Mouse (Mus musculus): ENCODE data around the gene Notch1. TPM values are rescaled to one million over a fixed set of nuclear protein-coding genes. Genes with fewer than 3 reads are reported as not detected.

Notch1 gene
- polyA plus RNA-seq, 2 experiments = 1.7 to 2.1 TPM

DNA sequence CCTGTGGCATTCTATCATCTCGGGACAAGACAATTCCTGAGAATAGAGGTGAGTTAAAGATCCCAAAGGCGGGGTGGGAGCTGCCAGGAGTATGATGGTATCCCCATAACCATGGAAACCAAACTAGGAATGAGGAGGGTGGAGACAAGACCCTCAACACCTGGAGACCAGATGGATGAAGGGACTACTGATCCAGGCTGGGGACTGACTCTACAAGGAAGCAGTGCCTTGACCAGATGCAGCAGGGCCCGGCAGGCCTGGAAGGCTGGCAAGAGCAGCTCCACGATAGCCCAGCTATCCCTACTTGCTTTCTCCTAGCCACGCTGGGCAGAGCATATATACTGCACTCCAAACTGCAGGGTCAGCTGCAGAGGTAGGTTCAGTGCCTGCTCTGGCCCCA lies 524 bp upstream of the Notch1 start:
- H3K27ac ChIP-seq = no peak overlapping the region
- H3K9ac ChIP-seq (replicated peaks) = no peak overlapping the region
- peaks cover 0 to 5% of the 10 kb centered on the region in 2 experiments; a peak in 1 of 4 replicates for H3K4me1 ChIP-seq (replicated peaks; ENCODE audit: control insufficient read depth in 2 of 2, insufficient read depth in 2 of 2, low read length in 1 of 2)
- WGBS (ENCODE audit: insufficient replicate concordance) = 75% methylated on average over 5 of the region's 5 CpGs
- no peaks in the 10 kb centered on the region for H3K9me3 ChIP-seq (ENCODE audit: control insufficient read depth, low read length)
- H3K4me3 ChIP-seq (ENCODE audit: insufficient read depth in 1 of 2, low read depth in 2 of 2, low read length in 2 of 2) = no peak overlapping the region
- no peak overlapping the region for H3K4me2 ChIP-seq (ENCODE audit: low read depth)
- no peaks in the 10 kb centered on the region for H3K36me3 ChIP-seq (replicated peaks; ENCODE audit: control insufficient read depth, insufficient read depth, low read depth)
- no peaks in the 10 kb centered on the region for H3K27me3 ChIP-seq (ENCODE audit: control insufficient read depth, insufficient read depth, low read length)
- no peak for ATAC-seq (ENCODE audit: insufficient read depth)
- TF ChIP-seq EP300 (IDR thresholded peaks at IDR 0.05; ENCODE audit: low read depth) = no peak
- no peak for TF ChIP-seq CTCF (IDR thresholded peaks at IDR 0.05; ENCODE audit: low read depth)
- DNase-seq (ENCODE audit: low read depth in 3 of 3, low spot score in 3 of 3) = no peak

DNA sequence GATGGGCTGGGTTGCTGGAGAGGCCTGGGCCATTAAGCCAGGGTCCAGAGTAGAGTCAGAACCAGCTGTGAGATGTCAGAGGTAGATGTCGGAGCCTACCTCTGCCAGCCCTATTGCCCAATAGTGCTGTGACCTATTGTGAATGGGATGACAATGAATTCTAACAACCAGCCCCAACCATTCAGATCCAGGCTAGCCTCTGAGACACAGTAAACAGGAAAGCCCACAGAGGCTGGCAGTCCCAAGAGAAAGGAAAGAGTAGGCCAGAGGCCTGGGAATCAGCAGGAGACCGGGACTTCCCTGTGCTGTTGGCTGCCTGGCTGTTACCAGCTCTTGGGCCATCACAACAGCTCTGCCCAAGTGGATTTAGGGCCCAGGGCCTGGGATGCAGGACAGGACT lies 1.1 kb downstream of the Notch1 start:
- TF ChIP-seq CTCF (IDR thresholded peaks at IDR 0.05; ENCODE audit: low read depth) (no peak), EP300 (IDR thresholded peaks at IDR 0.05; ENCODE audit: low read depth) (no peak)
- H3K36me3 ChIP-seq (replicated peaks; ENCODE audit: control insufficient read depth, insufficient read depth, low read depth) = no peaks in the 10 kb centered on the region
- no peaks in the 10 kb centered on the region for H3K27me3 ChIP-seq (ENCODE audit: control insufficient read depth, insufficient read depth, low read length)
- WGBS (ENCODE audit: insufficient replicate concordance) = 55% methylated on average over 2 of the region's 2 CpGs
- H3K27ac ChIP-seq = no peak overlapping the region
- H3K4me1 ChIP-seq (replicated peaks; ENCODE audit: control insufficient read depth in 2 of 2, insufficient read depth in 2 of 2, low read length in 1 of 2) = peaks cover 0 to 5% of the 10 kb centered on the region in 2 experiments; a peak in 1 of 4 replicates
- no peak for DNase-seq (ENCODE audit: low read depth in 3 of 3, low spot score in 3 of 3)
- no peaks in the 10 kb centered on the region for H3K9me3 ChIP-seq (ENCODE audit: control insufficient read depth, low read length)
- no peak overlapping the region for H3K9ac ChIP-seq (replicated peaks)
- no peak overlapping the region for H3K4me2 ChIP-seq (ENCODE audit: low read depth)
- no peak overlapping the region for H3K4me3 ChIP-seq (ENCODE audit: insufficient read depth in 1 of 2, low read depth in 2 of 2, low read length in 2 of 2)
- no peak for ATAC-seq (ENCODE audit: insufficient read depth)

GRCm38 (mm10) chr2:26513105-26513745 lies 3.2 kb downstream of the Notch1 start:
- WGBS (ENCODE audit: insufficient replicate concordance) = 26% methylated on average over 4 of the region's 4 CpGs
- ATAC-seq (ENCODE audit: insufficient read depth) (no peak), DNase-seq (ENCODE audit: low read depth in 3 of 3, low spot score in 3 of 3) (no peak)

GRCm38 (mm10) chr2:26508661-26509060 lies 7.8 kb downstream of the Notch1 start:
- Histone ChIP-seq H3K9me3 (ENCODE audit: control insufficient read depth, low read length) (no peaks in the 10 kb centered on the region), H3K4me1 (replicated peaks; ENCODE audit: control insufficient read depth in 2 of 2, insufficient read depth in 2 of 2, low read length in 1 of 2) (peaks cover 0 to 10% of the 10 kb centered on the region in 2 experiments; a peak in 2 of 4 replicates), H3K4me2 (ENCODE audit: low read depth) (no peak overlapping the region), H3K9ac (replicated peaks) (no peak overlapping the region), H3K27ac (no peak overlapping the region), H3K4me3 (ENCODE audit: insufficient read depth in 1 of 2, low read depth in 2 of 2, low read length in 2 of 2) (no peak overlapping the region), H3K27me3 (ENCODE audit: control insufficient read depth, insufficient read depth, low read length) (peaks cover 11% of the 10 kb centered on the region), H3K36me3 (replicated peaks; ENCODE audit: control insufficient read depth, insufficient read depth, low read depth) (no peaks in the 10 kb centered on the region)
- 63% methylated on average over 5 of the region's 5 CpGs for WGBS (ENCODE audit: insufficient replicate concordance)
- ATAC-seq (ENCODE audit: insufficient read depth) = no peak
- no peak for DNase-seq (ENCODE audit: low read depth in 3 of 3, low spot score in 3 of 3)
- TF ChIP-seq CTCF (IDR thresholded peaks at IDR 0.05; ENCODE audit: low read depth) = no peak
- no peak for TF ChIP-seq EP300 (IDR thresholded peaks at IDR 0.05; ENCODE audit: low read depth)

More at GRCm38 (mm10) chr2:26513105-26513745, 3.2 kb downstream of the Notch1 start:
- TF ChIP-seq EP300 (IDR thresholded peaks at IDR 0.05; ENCODE audit: low read depth) (no peak), CTCF (IDR thresholded peaks at IDR 0.05; ENCODE audit: low read depth) (no peak)
- Histone ChIP-seq H3K27ac (no peak overlapping the region), H3K4me1 (replicated peaks; ENCODE audit: control insufficient read depth in 2 of 2, insufficient read depth in 2 of 2, low read length in 1 of 2) (peaks cover 0 to 5% of the 10 kb centered on the region in 2 experiments; a peak in 1 of 4 replicates), H3K9ac (replicated peaks) (no peak overlapping the region), H3K4me3 (ENCODE audit: insufficient read depth in 1 of 2, low read depth in 2 of 2, low read length in 2 of 2) (no peak overlapping the region), H3K4me2 (ENCODE audit: low read depth) (no peak overlapping the region), H3K9me3 (ENCODE audit: control insufficient read depth, low read length) (no peaks in the 10 kb centered on the region), H3K27me3 (ENCODE audit: control insufficient read depth, insufficient read depth, low read length) (no peaks in the 10 kb centered on the region), H3K36me3 (replicated peaks; ENCODE audit: control insufficient read depth, insufficient read depth, low read depth) (no peaks in the 10 kb centered on the region)

DNA sequence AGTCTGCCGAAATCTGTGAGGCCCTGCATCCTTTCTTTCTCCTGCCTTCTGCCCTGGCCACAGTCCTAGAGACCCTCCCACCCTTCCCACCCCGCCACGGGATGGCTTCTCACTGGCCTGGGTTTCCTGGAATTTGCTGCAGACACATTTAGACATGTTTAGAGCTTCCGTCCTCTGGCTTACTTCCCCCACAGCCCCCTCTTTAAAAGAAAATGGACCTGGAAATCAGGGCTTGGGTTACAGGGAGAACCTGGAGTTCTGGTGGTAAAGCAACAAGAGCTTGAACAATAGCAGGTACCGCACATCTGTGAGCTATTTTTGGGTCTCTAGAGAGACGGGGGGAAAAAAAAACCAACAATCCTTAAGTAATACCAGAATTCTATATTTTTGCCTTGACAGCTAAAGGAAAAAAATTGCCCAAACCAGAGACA lies 8.5 kb downstream of the Notch1 start:
- Histone ChIP-seq H3K4me1 (replicated peaks; ENCODE audit: control insufficient read depth in 2 of 2, insufficient read depth in 2 of 2, low read length in 1 of 2) (peaks cover 0 to 9% of the 10 kb centered on the region in 2 experiments; a peak in 2 of 4 replicates), H3K36me3 (replicated peaks; ENCODE audit: control insufficient read depth, insufficient read depth, low read depth) (no peaks in the 10 kb centered on the region), H3K4me3 (ENCODE audit: insufficient read depth in 1 of 2, low read depth in 2 of 2, low read length in 2 of 2) (no peak overlapping the region), H3K27me3 (ENCODE audit: control insufficient read depth, insufficient read depth, low read length) (peaks cover 18% of the 10 kb centered on the region), H3K9me3 (ENCODE audit: control insufficient read depth, low read length) (no peaks in the 10 kb centered on the region), H3K9ac (replicated peaks) (no peak overlapping the region), H3K27ac (no peak overlapping the region), H3K4me2 (ENCODE audit: low read depth) (no peak overlapping the region)
- ATAC-seq (ENCODE audit: insufficient read depth) (no peak), DNase-seq (ENCODE audit: low read depth in 3 of 3, low spot score in 3 of 3) (no peak)
- whole genome bisulfite sequencing (ENCODE audit: insufficient replicate concordance) = 20% methylated on average over 6 of the region's 6 CpGs
- TF ChIP-seq EP300 (IDR thresholded peaks at IDR 0.05; ENCODE audit: low read depth) (no peak), CTCF (IDR thresholded peaks at IDR 0.05; ENCODE audit: low read depth) (no peak)

Data from liver, embryonic 14.5 days (tissue).